Mouse (Mus musculus): ENCODE measurements around the gene Pacs2.

The Pacs2 gene

GRCm38 (mm10) chr12:113012443-113012842 is 1.9 kb upstream of the Pacs2 start:
- in situ Hi-C loops (cut with MseI, MboI) = no loop called here

GRCm38 (mm10) chr12:113013021-113013491 is 1.3 kb upstream of the Pacs2 start:
- in situ Hi-C loops (cut with MseI, MboI) = no loop called here

GRCm38 (mm10) chr12:113014561-113015556 is 551 bp downstream of the Pacs2 start:
- in situ Hi-C loops (cut with MseI, MboI) = no loop called here

- in situ Hi-C loops (cut with MseI, MboI) = no loop called here
These were observed 1.6 kb downstream of the Pacs2 start for GRCm38 (mm10) chr12:113015956-113016355.

GRCm38 (mm10) chr12:113016976-113017375 is 2.7 kb downstream of the Pacs2 start:
- in situ Hi-C loops (cut with MseI, MboI) = no loop called here

- in situ Hi-C loops (cut with MseI, MboI) = no loop called here
These were observed 3.2 kb downstream of the Pacs2 start for GRCm38 (mm10) chr12:113017429-113017984.

- in situ Hi-C loops (cut with MseI, MboI) = no loop called here
These were observed 4.5 kb downstream of the Pacs2 start for GRCm38 (mm10) chr12:113018763-113019162.

- in situ Hi-C loops (cut with MseI, MboI) = no loop called here
These were observed 7.2 kb downstream of the Pacs2 start for GRCm38 (mm10) chr12:113021488-113021887.

GRCm38 (mm10) chr12:113023082-113023481 is 8.8 kb downstream of the Pacs2 start:
- in situ Hi-C loops (cut with MseI, MboI) = no loop called here

- in situ Hi-C loops (cut with MseI, MboI) = no loop called here
These were observed 12.2 kb downstream of the Pacs2 start for GRCm38 (mm10) chr12:113026557-113026956.

- in situ Hi-C loops (cut with MseI, MboI) = no loop called here
These were observed 13.2 kb downstream of the Pacs2 start for GRCm38 (mm10) chr12:113027495-113027894.

- in situ Hi-C loops (cut with MseI, MboI) = no loop called here
These were observed 13.8 kb downstream of the Pacs2 start for GRCm38 (mm10) chr12:113028067-113028466.

- in situ Hi-C loops (cut with MseI, MboI) = no loop called here
These were observed 14.6 kb downstream of the Pacs2 start for GRCm38 (mm10) chr12:113028898-113029297.

GRCm38 (mm10) chr12:113030046-113030445 is 15.7 kb downstream of the Pacs2 start:
- in situ Hi-C loops (cut with MseI, MboI) = no loop called here

- in situ Hi-C loops (cut with MseI, MboI) = no loop called here
These were observed 16.7 kb downstream of the Pacs2 start for GRCm38 (mm10) chr12:113030993-113031392.

- in situ Hi-C loops (cut with MseI, MboI) = no loop called here
These were observed 17.1 kb downstream of the Pacs2 start for GRCm38 (mm10) chr12:113031441-113031840.

- in situ Hi-C loops (cut with MseI, MboI) = no loop called here
These were observed 18.3 kb downstream of the Pacs2 start for GRCm38 (mm10) chr12:113032296-113033250.

GRCm38 (mm10) chr12:113035093-113035492 is 20.8 kb downstream of the Pacs2 start:
- in situ Hi-C loops (cut with MseI, MboI) = no loop called here

GRCm38 (mm10) chr12:113036996-113037395 is 22.7 kb downstream of the Pacs2 start:
- in situ Hi-C loops (cut with MseI, MboI) = no loop called here

GRCm38 (mm10) chr12:113038414-113038813 is 24.1 kb downstream of the Pacs2 start:
- in situ Hi-C loops (cut with MseI, MboI) = no loop called here
